In the genomic region with DNA sequence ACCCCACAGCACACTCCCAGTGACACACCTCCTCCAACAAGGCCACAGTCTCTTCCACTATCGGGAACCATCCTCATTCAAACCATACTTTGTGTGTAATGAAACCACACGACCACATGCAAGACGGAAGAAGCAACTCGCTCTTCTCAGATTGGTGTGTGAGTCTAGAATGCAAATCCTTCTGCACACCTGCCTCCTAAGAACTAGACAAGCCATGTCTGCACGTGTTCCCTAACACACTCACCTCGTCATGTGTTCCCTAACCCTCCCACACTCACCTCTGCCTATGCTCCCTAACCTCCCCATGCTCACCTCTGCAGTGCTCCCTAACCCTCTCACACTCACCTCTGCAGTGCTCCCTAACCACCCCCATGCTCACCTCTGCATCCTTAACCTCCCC, we compare ENCODE assay signal across 26 mouse cellular contexts. TPM values are rescaled to one million over a fixed set of nuclear protein-coding genes. Genes with fewer than 3 reads are reported as not detected.
"Had no signal": no experiment of that assay in that cellular context is flagged by ENCODE, and none has a peak within 500 bp of the region (broad histone marks: within the 10 kb centered on the region; RNA-seq: fewer than 3 reads in every experiment).

No protein-coding gene starts in this region.

- H3K4me1 ChIP-seq: hindbrain, embryonic 13.5 days; hindbrain, embryonic 15.5 days; limb, embryonic 13.5 days had no signal

- H3K27ac ChIP-seq: gastrocnemius, adult 2 months; heart, adult 2 months; heart, embryonic 13.5 days; heart, embryonic 15.5 days; hindbrain, embryonic 13.5 days; hindbrain, embryonic 15.5 days; hindbrain, postnatal 0 days; layer of hippocampus, adult 2 months; limb, embryonic 13.5 days; limb, embryonic 15.5 days; liver, embryonic 12.5 days had no signal

- H3K4me3 ChIP-seq: gastrocnemius, adult 2 months; heart, adult 2 months; heart, embryonic 13.5 days; heart, embryonic 15.5 days; hindbrain, embryonic 13.5 days; hindbrain, embryonic 15.5 days; layer of hippocampus, adult 2 months; limb, embryonic 13.5 days; limb, embryonic 15.5 days; liver, embryonic 12.5 days had no signal

- H3K9ac ChIP-seq: heart, embryonic 13.5 days; heart, embryonic 15.5 days; hindbrain, embryonic 13.5 days; hindbrain, embryonic 15.5 days; limb, embryonic 13.5 days; limb, embryonic 15.5 days; liver, embryonic 12.5 days had no signal

- H3K4me2 ChIP-seq: heart, embryonic 11.5 days; heart, embryonic 13.5 days; heart, embryonic 15.5 days; hindbrain, embryonic 13.5 days; hindbrain, embryonic 15.5 days; limb, embryonic 13.5 days; limb, embryonic 15.5 days; liver, embryonic 12.5 days had no signal

- H3K9me3 ChIP-seq: heart, embryonic 13.5 days; heart, embryonic 15.5 days; hindbrain, embryonic 13.5 days; limb, embryonic 13.5 days; limb, embryonic 15.5 days; liver, embryonic 12.5 days had no signal

- ATAC-seq: intestine, embryonic 16.5 days; liver, embryonic 12.5 days had no signal

- H3K36me3 ChIP-seq: heart, embryonic 13.5 days; heart, embryonic 15.5 days; hindbrain, embryonic 13.5 days; hindbrain, embryonic 15.5 days; limb, embryonic 13.5 days; limb, embryonic 15.5 days; liver, embryonic 12.5 days had no signal

- DNase-seq: gastrocnemius, adult 2 months; gastrocnemius, postnatal 10 days; gastrocnemius, postnatal 25 days; heart, adult 11 months; heart, adult 2 months; heart, postnatal 14 days; heart, postnatal 36 days; kidney, adult 11 months; kidney, adult 2 months; kidney, postnatal 10 days; kidney, postnatal 25 days; kidney, postnatal 4 days; layer of hippocampus, postnatal 36 days; left cerebral cortex, postnatal 4 days had no signal

- H3K27me3 ChIP-seq: heart, embryonic 13.5 days; heart, embryonic 15.5 days; hindbrain, embryonic 13.5 days; hindbrain, embryonic 15.5 days; limb, embryonic 13.5 days; limb, embryonic 15.5 days; liver, embryonic 12.5 days had no signal

RNA-seq across cellular contexts. Expression of a gene that starts 50.7 kb away (rescaled TPM):
- total RNA-seq: hematopoietic stem cell, adult 5-6 weeks had no signal
